13 mouse cellular contexts compared by ENCODE assay signal in the genomic region with DNA sequence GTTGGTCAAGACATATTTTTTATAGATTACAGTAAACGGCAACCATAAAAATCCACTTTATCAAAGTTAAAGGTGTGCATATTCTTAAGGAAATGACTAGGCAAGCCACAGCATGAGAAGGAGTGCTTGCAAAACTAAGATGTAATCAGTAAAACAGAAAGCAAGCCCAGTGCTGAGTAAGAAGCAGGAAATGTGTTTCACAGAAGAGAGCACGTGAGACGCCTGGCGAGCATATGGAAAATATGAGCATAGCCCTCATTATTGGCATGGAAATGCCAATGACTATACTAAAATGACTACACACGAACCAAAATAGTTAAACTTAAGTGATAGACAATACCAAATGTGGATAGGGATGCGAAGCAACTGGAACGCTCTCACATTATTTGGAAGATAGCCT.
DNase-seq lines count a peak whose midpoint lies in the region; ATAC-seq lines count a peak whose summit lies in the region.
"Had no signal": no experiment of that assay in that cellular context is flagged by ENCODE, and none has a peak within 500 bp of the region (broad histone marks: within the 10 kb centered on the region; RNA-seq: fewer than 3 reads in every experiment).

No protein-coding gene starts in this region.

- peak; percentile 25 to 33 for DNase-seq in urinary bladder, postnatal 36 days (ENCODE audit: low spot score in 2 of 2)
- DNase-seq in urinary bladder, postnatal 10 days (ENCODE audit: low spot score): no peak
- DNase-seq in fat pad, adult 2 months (ENCODE audit: extremely low read depth, low read depth, low spot score): peak; percentile 42
- DNase-seq in spleen, adult 12 weeks (ENCODE audit: low spot score): no peak
- DNase-seq in midbrain, embryonic 11.5 days (ENCODE audit: low spot score, missing footprints): no peak
- DNase-seq: cerebellum, adult 18-20 months; kidney, adult 11 months; lung, postnatal 4 days; right cerebral cortex, postnatal 25 days had no signal

- no peak overlapping the region for H3K9ac ChIP-seq in midbrain, embryonic 11.5 days (ENCODE audit: low read length)
- H3K9ac ChIP-seq: embryonic facial prominence, embryonic 15.5 days; heart, embryonic 15.5 days had no signal

- H3K36me3 ChIP-seq in macrophage (ENCODE audit: inconsistent target): no peaks in the 10 kb centered on the region
- no peaks in the 10 kb centered on the region for H3K36me3 ChIP-seq in midbrain, embryonic 11.5 days (ENCODE audit: control insufficient read depth, insufficient read depth, low read length)
- H3K36me3 ChIP-seq: embryonic facial prominence, embryonic 15.5 days; heart, embryonic 15.5 days had no signal

- WGBS in macrophage (ENCODE audit: missing documents): 28% methylated on average over 7 of the region's 7 CpGs
- 88% methylated on average over 7 of the region's 7 CpGs for WGBS in midbrain, embryonic 11.5 days

- H3K9me3 ChIP-seq in midbrain, embryonic 11.5 days (ENCODE audit: control insufficient read depth, low read length): no peaks in the 10 kb centered on the region
- H3K9me3 ChIP-seq: embryonic facial prominence, embryonic 15.5 days; heart, embryonic 15.5 days had no signal

- no peak overlapping the region for H3K4me3 ChIP-seq in macrophage (ENCODE audit: inconsistent target)
- no peak overlapping the region for H3K4me3 ChIP-seq in midbrain, embryonic 11.5 days (ENCODE audit: low read depth, low read length)
- H3K4me3 ChIP-seq: embryonic facial prominence, embryonic 15.5 days; heart, embryonic 15.5 days had no signal

- peak overlapping the region; percentile 17; the same call in 1 of the 2 replicates for H3K27ac ChIP-seq in macrophage
- no peak overlapping the region for H3K27ac ChIP-seq in midbrain, embryonic 11.5 days (ENCODE audit: low read depth, low read length)
- H3K27ac ChIP-seq: embryonic facial prominence, embryonic 15.5 days; heart, embryonic 15.5 days had no signal

- H3K4me1 ChIP-seq in midbrain, embryonic 11.5 days (ENCODE audit: control insufficient read depth, insufficient read depth, low read length): no peaks in the 10 kb centered on the region
- H3K4me1 ChIP-seq: embryonic facial prominence, embryonic 15.5 days; heart, embryonic 15.5 days had no signal

- ATAC-seq in midbrain, embryonic 11.5 days (ENCODE audit: low FRiP score): no peak
- ATAC-seq in cerebellum, adult (ENCODE audit: insufficient number of reproducible peaks, low FRiP score, low TSS enrichment): no peak

- H3K4me2 ChIP-seq in midbrain, embryonic 11.5 days: no peak overlapping the region
- H3K4me2 ChIP-seq: embryonic facial prominence, embryonic 15.5 days; heart, embryonic 15.5 days had no signal

- no peaks in the 10 kb centered on the region for H3K27me3 ChIP-seq in midbrain, embryonic 11.5 days (ENCODE audit: control insufficient read depth, insufficient read depth, low read length)
- H3K27me3 ChIP-seq: embryonic facial prominence, embryonic 15.5 days; heart, embryonic 15.5 days had no signal

- H3K79me2 ChIP-seq in macrophage (ENCODE audit: inconsistent target): no peaks in the 10 kb centered on the region

Comparison
In these comparisons a context has a peak if more than half of its experiments do, and no peak if none do; other contexts are left out.
1. DNase-seq: peak in urinary bladder, postnatal 36 days (2 of 2) and fat pad, adult 2 months (single experiment); none in urinary bladder, postnatal 10 days (single experiment), spleen, adult 12 weeks (single experiment) and midbrain, embryonic 11.5 days (single experiment).